Mouse (Mus musculus): ENCODE data around the gene Myrip. TPM values are rescaled to one million over a fixed set of nuclear protein-coding genes. Genes with fewer than 3 reads are reported as not detected.
A peak's percentile ranks its signal among the peaks of the same experiment; 100 is the strongest.

Gene Myrip
- polyA plus RNA-seq, 1 experiment from 2014 or later: 0.36 TPM

GRCm38 (mm10) chr9:120339975-120340695 is 38.8 kb downstream of the Myrip start:
- H3K27ac ChIP-seq (replicated peaks): no peak overlapping the region
- no peaks in the 10 kb centered on the region for H3K9me3 ChIP-seq
- H3K9ac ChIP-seq: no peak overlapping the region
- no peak overlapping the region for H3K4me2 ChIP-seq
- no peaks in the 10 kb centered on the region for H3K4me1 ChIP-seq
- ATAC-seq (ENCODE audit: extremely low read depth, insufficient number of reproducible peaks, low FRiP score, low TSS enrichment): no peak
- no peaks in the 10 kb centered on the region for H3K36me3 ChIP-seq
- H3K27me3 ChIP-seq (replicated peaks): no peaks in the 10 kb centered on the region
- no peak overlapping the region for H3K4me3 ChIP-seq
- WGBS: 62% methylated on average over 10 of the region's 10 CpGs

- no peak for ATAC-seq (ENCODE audit: extremely low read depth, insufficient number of reproducible peaks, low FRiP score, low TSS enrichment)
- Histone ChIP-seq H3K4me1 (peaks cover 11% of the 10 kb centered on the region), H3K4me2 (no peak overlapping the region), H3K9me3 (no peaks in the 10 kb centered on the region), H3K27ac (replicated peaks) (no peak overlapping the region), H3K4me3 (no peak overlapping the region), H3K9ac (no peak overlapping the region), H3K27me3 (replicated peaks) (no peaks in the 10 kb centered on the region), H3K36me3 (no peaks in the 10 kb centered on the region)
- 70% methylated on average over 4 of the region's 4 CpGs for WGBS
These were observed 41.9 kb downstream of the Myrip start for GRCm38 (mm10) chr9:120343123-120343790.

DNA sequence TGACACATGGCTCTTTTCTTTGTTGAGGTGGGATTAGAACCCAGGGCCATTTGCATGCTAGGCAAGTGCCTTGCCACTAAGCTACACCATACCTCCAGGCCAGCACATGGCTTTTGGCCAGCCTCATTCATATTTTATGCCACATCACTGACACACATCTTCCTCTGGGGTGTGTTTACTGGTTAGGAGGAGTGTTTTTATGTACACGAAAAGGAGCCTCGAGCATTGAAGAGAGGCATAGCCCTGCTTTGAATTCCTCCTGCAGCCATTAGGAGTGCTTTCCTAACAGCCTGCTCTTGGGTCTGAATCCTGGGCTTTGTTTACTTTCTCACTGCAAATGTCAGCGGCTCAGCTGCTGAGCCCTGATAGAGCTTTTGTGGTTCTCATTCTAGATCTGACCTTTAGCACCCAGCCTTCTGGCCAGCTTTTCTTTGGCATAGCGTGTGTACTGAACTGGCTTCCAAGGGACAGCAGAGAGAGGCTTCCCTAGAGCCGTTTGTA is 44.4 kb downstream of the Myrip start:
- no peak overlapping the region for H3K9ac ChIP-seq
- H3K9me3 ChIP-seq: no peaks in the 10 kb centered on the region
- peak overlapping the region; percentile 28; the same call in 1 of the 2 replicates for H3K27ac ChIP-seq (replicated peaks)
- H3K36me3 ChIP-seq: no peaks in the 10 kb centered on the region
- H3K4me3 ChIP-seq: no peak overlapping the region
- peaks cover 27% of the 10 kb centered on the region for H3K4me1 ChIP-seq
- no peak overlapping the region for H3K4me2 ChIP-seq
- no peak for ATAC-seq (ENCODE audit: extremely low read depth, insufficient number of reproducible peaks, low FRiP score, low TSS enrichment)
- WGBS: 27% methylated on average over 5 of the region's 5 CpGs
- H3K27me3 ChIP-seq (replicated peaks): no peaks in the 10 kb centered on the region

GRCm38 (mm10) chr9:120349145-120349544 is 47.8 kb downstream of the Myrip start:
- WGBS: 55% methylated on average over 4 of the region's 4 CpGs
- no peaks in the 10 kb centered on the region for H3K9me3 ChIP-seq
- H3K4me1 ChIP-seq: peaks cover 30% of the 10 kb centered on the region
- ATAC-seq (ENCODE audit: extremely low read depth, insufficient number of reproducible peaks, low FRiP score, low TSS enrichment): no peak
- peak overlapping the region; percentile 53 for H3K27ac ChIP-seq (replicated peaks)
- H3K9ac ChIP-seq: no peak overlapping the region
- no peak overlapping the region for H3K4me2 ChIP-seq
- no peaks in the 10 kb centered on the region for H3K36me3 ChIP-seq
- H3K4me3 ChIP-seq: no peak overlapping the region
- H3K27me3 ChIP-seq (replicated peaks): no peaks in the 10 kb centered on the region

DNA sequence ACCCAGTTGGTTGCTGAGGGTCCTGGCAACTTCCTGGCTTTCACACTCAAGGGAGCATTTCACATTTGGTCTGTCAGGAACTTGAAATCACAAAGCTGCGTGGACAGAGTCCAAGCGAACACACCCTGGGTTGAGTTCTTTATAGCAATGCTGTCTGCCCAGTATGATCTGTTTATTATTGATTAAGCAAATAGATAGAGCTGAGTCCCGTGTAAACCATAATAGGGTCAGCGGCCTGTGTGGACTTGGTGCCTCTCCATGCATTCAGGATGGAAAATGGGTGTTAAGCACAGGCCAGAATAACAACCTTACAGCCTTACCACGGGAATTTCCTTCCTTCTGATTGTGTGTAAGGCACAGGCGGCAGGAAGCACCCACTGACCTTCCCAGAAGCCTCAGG is 49.0 kb downstream of the Myrip start:
- H3K4me1 ChIP-seq: peaks cover 29% of the 10 kb centered on the region
- no peaks in the 10 kb centered on the region for H3K27me3 ChIP-seq (replicated peaks)
- no peak for ATAC-seq (ENCODE audit: extremely low read depth, insufficient number of reproducible peaks, low FRiP score, low TSS enrichment)
- H3K4me2 ChIP-seq: no peak overlapping the region
- H3K4me3 ChIP-seq: no peak overlapping the region
- H3K27ac ChIP-seq (replicated peaks): peak overlapping the region; percentile 53
- no peak overlapping the region for H3K9ac ChIP-seq
- no peaks in the 10 kb centered on the region for H3K36me3 ChIP-seq
- 48% methylated on average over 6 of the region's 6 CpGs for WGBS
- H3K9me3 ChIP-seq: no peaks in the 10 kb centered on the region

DNA sequence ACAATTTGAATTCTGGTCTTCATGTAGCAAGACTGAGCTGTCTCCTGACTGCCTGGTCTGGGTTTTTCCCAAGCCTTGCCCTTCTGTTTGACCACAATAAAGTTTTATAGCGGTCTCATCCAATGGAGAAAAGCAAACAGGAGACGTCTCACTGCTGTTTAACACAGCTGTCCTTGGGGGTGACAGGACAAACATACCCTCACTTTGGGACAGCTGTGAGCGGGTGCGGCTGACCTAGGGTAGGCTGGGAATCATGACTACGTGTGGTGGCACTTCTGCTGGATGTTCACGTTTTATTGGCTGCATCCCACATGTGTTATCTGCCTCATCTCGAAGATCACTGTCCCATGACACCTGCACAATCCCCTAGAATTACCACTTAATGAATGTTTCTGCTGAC is 49.7 kb downstream of the Myrip start:
- Histone ChIP-seq H3K9me3 (no peaks in the 10 kb centered on the region), H3K4me1 (peaks cover 22% of the 10 kb centered on the region), H3K4me2 (no peak overlapping the region), H3K36me3 (no peaks in the 10 kb centered on the region), H3K4me3 (no peak overlapping the region), H3K27me3 (replicated peaks) (no peaks in the 10 kb centered on the region), H3K27ac (replicated peaks) (peak overlapping the region; percentile 53; the same call in 1 of the 2 replicates), H3K9ac (no peak overlapping the region)
- ATAC-seq (ENCODE audit: extremely low read depth, insufficient number of reproducible peaks, low FRiP score, low TSS enrichment): no peak
- 67% methylated on average over 7 of the region's 7 CpGs for WGBS

DNA sequence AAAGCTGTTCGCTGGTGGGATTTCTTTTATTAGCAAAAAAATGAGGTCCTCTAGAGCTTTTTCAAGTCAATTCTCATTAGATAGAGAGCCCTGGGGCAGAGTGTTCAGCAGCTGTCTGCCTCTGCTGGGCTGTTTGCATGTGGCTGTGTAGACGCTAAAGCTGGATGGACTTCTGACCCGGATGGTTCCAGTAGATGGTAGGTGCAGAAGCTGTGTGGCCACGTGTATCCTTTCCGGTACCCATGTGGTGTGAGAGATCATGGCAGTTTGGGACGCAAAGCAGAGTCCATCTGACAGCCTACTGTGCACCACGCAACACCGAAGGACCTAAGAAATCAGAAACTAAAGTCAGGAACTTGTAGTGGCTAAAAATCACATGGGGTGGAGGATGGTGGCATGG is 50.2 kb downstream of the Myrip start:
- no peaks in the 10 kb centered on the region for H3K36me3 ChIP-seq
- no peaks in the 10 kb centered on the region for H3K27me3 ChIP-seq (replicated peaks)
- ATAC-seq (ENCODE audit: extremely low read depth, insufficient number of reproducible peaks, low FRiP score, low TSS enrichment): no peak
- 81% methylated on average over 8 of the region's 8 CpGs for WGBS
- no peak overlapping the region for H3K4me3 ChIP-seq
- no peaks in the 10 kb centered on the region for H3K9me3 ChIP-seq
- H3K4me1 ChIP-seq: peaks cover 19% of the 10 kb centered on the region
- H3K9ac ChIP-seq: no peak overlapping the region
- H3K27ac ChIP-seq (replicated peaks): no peak overlapping the region
- H3K4me2 ChIP-seq: no peak overlapping the region

DNA sequence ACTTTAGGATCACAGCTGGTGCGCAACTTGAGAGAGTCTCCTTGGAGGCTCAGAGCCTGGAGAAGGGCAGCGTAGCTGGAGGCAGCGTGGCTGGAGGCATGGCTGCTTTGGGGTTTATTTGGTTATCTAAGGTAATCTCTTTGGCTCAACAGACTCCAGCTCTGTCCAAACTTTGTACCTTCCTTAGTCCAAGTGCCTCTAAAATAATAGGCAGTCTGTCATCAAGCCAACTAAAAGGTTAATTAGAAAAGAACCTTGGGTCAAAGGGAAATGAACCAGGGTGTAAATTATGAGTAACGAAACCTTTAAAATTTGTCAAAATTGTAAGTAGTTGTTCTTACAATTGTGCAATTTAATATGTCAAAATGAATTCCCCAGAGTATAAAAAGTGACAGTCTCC is 51.7 kb downstream of the Myrip start:
- WGBS: 85% methylated on average over 4 of the region's 4 CpGs
- no peaks in the 10 kb centered on the region for H3K9me3 ChIP-seq
- H3K27me3 ChIP-seq (replicated peaks): no peaks in the 10 kb centered on the region
- H3K9ac ChIP-seq: no peak overlapping the region
- no peak overlapping the region for H3K27ac ChIP-seq (replicated peaks)
- no peak overlapping the region for H3K4me3 ChIP-seq
- H3K4me2 ChIP-seq: no peak overlapping the region
- H3K4me1 ChIP-seq: peaks cover 19% of the 10 kb centered on the region
- ATAC-seq (ENCODE audit: extremely low read depth, insufficient number of reproducible peaks, low FRiP score, low TSS enrichment): no peak
- H3K36me3 ChIP-seq: no peaks in the 10 kb centered on the region

DNA sequence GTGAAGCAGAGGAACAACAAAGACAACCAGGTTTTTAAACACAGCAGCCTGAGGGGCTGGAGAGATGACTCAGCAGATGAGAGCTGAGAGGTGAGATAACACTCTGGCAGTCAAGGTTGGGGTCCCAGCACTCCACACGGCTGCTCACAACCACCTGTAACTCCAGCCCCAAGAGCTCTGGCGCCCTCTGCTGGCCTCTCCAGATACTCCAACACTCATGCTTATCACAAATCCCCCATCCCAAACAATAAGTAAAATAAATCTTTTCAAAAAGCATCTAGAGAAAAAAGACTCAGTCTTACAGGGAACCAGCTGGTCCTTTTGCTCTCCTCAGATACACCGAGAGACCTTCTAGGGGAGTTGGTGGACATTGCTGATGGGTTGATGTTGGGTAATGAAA is 52.7 kb downstream of the Myrip start:
- H3K36me3 ChIP-seq: no peaks in the 10 kb centered on the region
- WGBS: 65% methylated on average over 3 of the region's 3 CpGs
- ATAC-seq (ENCODE audit: extremely low read depth, insufficient number of reproducible peaks, low FRiP score, low TSS enrichment): no peak

GRCm38 (mm10) chr9:120354550-120355345 is 53.4 kb downstream of the Myrip start:
- Histone ChIP-seq H3K9ac (no peak overlapping the region), H3K27ac (replicated peaks) (no peak overlapping the region), H3K4me3 (no peak overlapping the region), H3K9me3 (no peaks in the 10 kb centered on the region), H3K36me3 (no peaks in the 10 kb centered on the region), H3K27me3 (replicated peaks) (no peaks in the 10 kb centered on the region), H3K4me2 (no peak overlapping the region), H3K4me1 (peaks cover 14% of the 10 kb centered on the region; the same call in 1 of the 2 replicates)
- no peak for ATAC-seq (ENCODE audit: extremely low read depth, insufficient number of reproducible peaks, low FRiP score, low TSS enrichment)
- WGBS: 83% methylated on average over 12 of the region's 12 CpGs

More for the DNA sequence above, 52.7 kb downstream of the Myrip start:
- Histone ChIP-seq H3K4me3 (no peak overlapping the region), H3K27me3 (replicated peaks) (no peaks in the 10 kb centered on the region), H3K4me2 (no peak overlapping the region), H3K4me1 (peaks cover 18% of the 10 kb centered on the region), H3K27ac (replicated peaks) (no peak overlapping the region), H3K9ac (no peak overlapping the region), H3K9me3 (no peaks in the 10 kb centered on the region)

DNA sequence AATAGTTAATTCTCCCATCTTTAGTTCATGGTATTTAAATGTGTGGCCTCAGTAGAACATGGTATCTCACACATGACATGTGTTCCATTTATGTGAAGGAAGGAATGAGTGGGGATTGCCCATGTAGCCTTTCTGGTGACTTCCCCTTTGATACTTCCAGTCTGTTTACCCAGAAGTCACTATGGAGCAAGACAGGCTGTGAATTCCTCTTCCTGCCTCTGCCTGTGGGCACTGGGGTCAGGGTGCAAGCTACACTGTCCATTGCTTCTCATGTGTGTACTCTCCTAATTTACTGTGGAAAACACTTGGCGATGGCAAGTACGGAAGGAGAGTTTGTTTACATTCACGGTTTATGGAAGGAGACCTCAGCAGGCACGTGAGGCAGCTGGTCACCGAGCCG is 55.2 kb downstream of the Myrip start:
- Histone ChIP-seq H3K4me1 (peaks cover 12% of the 10 kb centered on the region), H3K4me2 (no peak overlapping the region), H3K4me3 (no peak overlapping the region), H3K27me3 (replicated peaks) (no peaks in the 10 kb centered on the region), H3K9ac (no peak overlapping the region), H3K27ac (replicated peaks) (no peak overlapping the region), H3K36me3 (no peaks in the 10 kb centered on the region), H3K9me3 (no peaks in the 10 kb centered on the region)
- ATAC-seq (ENCODE audit: extremely low read depth, insufficient number of reproducible peaks, low FRiP score, low TSS enrichment): no peak
- WGBS: 87% methylated on average over 6 of the region's 6 CpGs

All from heart, embryonic 13.5 days (tissue).